16 mouse cellular contexts compared by ENCODE assay signal in genomic region chr1:43412825-43413224, GRCm38 (mm10). TPM values are rescaled to one million over a fixed set of nuclear protein-coding genes. Genes with fewer than 3 reads are reported as not detected.
DNase-seq lines count a peak whose midpoint lies in the region; ATAC-seq and TF ChIP-seq lines count a peak whose summit lies in the region.
"Had no signal": no experiment of that assay in that cellular context is flagged by ENCODE, and none has a peak within 500 bp of the region (broad histone marks: within the 10 kb centered on the region; RNA-seq: fewer than 3 reads in every experiment).

No protein-coding gene starts in this region.

- no peak overlapping the region for H3K4me3 ChIP-seq in liver, embryonic 14.5 days (ENCODE audit: insufficient read depth in 1 of 2, low read depth in 2 of 2, low read length in 2 of 2)
- no peak overlapping the region for H3K4me3 ChIP-seq in layer of hippocampus, adult 2 months
- H3K4me3 ChIP-seq: forebrain, embryonic 15.5 days had no signal

- H3K4me1 ChIP-seq in liver, embryonic 14.5 days (replicated peaks; ENCODE audit: control insufficient read depth in 2 of 2, insufficient read depth in 2 of 2, low read length in 1 of 2), result peaks cover 49 to 54% of the 10 kb centered on the region in 2 experiments
- H3K4me1 ChIP-seq: forebrain, embryonic 15.5 days had no signal

- H3K9me3 ChIP-seq in liver, embryonic 14.5 days (ENCODE audit: control insufficient read depth, low read length), result no peaks in the 10 kb centered on the region
- H3K9me3 ChIP-seq: forebrain, embryonic 15.5 days had no signal

- H3K9ac ChIP-seq in liver, embryonic 14.5 days (replicated peaks), result peak overlapping the region; percentile 50
- H3K9ac ChIP-seq: forebrain, embryonic 15.5 days had no signal

- WGBS in liver, embryonic 14.5 days (ENCODE audit: insufficient replicate concordance), result 11% methylated on average over 3 of the region's 3 CpGs

- no peaks in the 10 kb centered on the region for H3K27me3 ChIP-seq in liver, embryonic 14.5 days (ENCODE audit: control insufficient read depth, insufficient read depth, low read length)
- H3K27me3 ChIP-seq: forebrain, embryonic 15.5 days had no signal

- no peaks in the 10 kb centered on the region for H3K36me3 ChIP-seq in liver, embryonic 14.5 days (replicated peaks; ENCODE audit: control insufficient read depth, insufficient read depth, low read depth)
- H3K36me3 ChIP-seq: forebrain, embryonic 15.5 days had no signal

- peak overlapping the region; percentile 63 for H3K4me2 ChIP-seq in liver, embryonic 14.5 days (ENCODE audit: low read depth)
- H3K4me2 ChIP-seq: forebrain, embryonic 15.5 days had no signal

- ATAC-seq in liver, embryonic 14.5 days (ENCODE audit: insufficient read depth), result peak; percentile 41
- ATAC-seq: forebrain, embryonic 15.5 days; intestine, postnatal 0 days had no signal

- peak; percentile 19; the same call in 1 of the 2 replicates for TF ChIP-seq EP300 in liver, embryonic 14.5 days (IDR thresholded peaks at IDR 0.05; ENCODE audit: low read depth)

- no peak for TF ChIP-seq CTCF in liver, embryonic 14.5 days (IDR thresholded peaks at IDR 0.05; ENCODE audit: low read depth)
- TF ChIP-seq CTCF in layer of hippocampus, adult 2 months (conservative IDR thresholded peaks at IDR 0.05), result no peak

- DNase-seq in 3T3-L1 (ENCODE audit: low read depth, low spot score), result peak; percentile 32
- peak; percentile 8 for DNase-seq in CD4-positive helper T cell, adult 2 months (ENCODE audit: low read depth, low spot score)
- DNase-seq in c-Kit-positive CD71-positive TER-119-negative erythroid progenitor cells, embryonic 14.5 days (ENCODE audit: low read depth), result peak; percentile 53
- DNase-seq in liver, embryonic 14.5 days (ENCODE audit: low read depth in 3 of 3, low spot score in 3 of 3), result peak; percentile 57 to 59 (median 57)
- DNase-seq in spleen, postnatal 10 days (ENCODE audit: low spot score in 2 of 2), result no peak
- DNase-seq in lung, postnatal 4 days, result no peak
- no peak for DNase-seq in layer of hippocampus, adult 2 months (ENCODE audit: low spot score in 2 of 2)
- DNase-seq: adrenal gland, adult 8-10 months; cerebellum, adult 9-10 months; kidney, postnatal 14 days; lung, postnatal 36 days; midbrain, embryonic 14.5 days; right cerebral cortex, postnatal 25 days; thymus, adult 18-20 months had no signal

- H3K27ac ChIP-seq in liver, embryonic 14.5 days, result peak overlapping the region; percentile 94
- no peak overlapping the region for H3K27ac ChIP-seq in layer of hippocampus, adult 2 months
- H3K27ac ChIP-seq: forebrain, embryonic 15.5 days had no signal

RNA-seq across cellular contexts. Expression of gene Nck2, which starts 31.6 kb away (rescaled TPM):
- polyA plus RNA-seq in liver, embryonic 14.5 days (2012; rRNA removed), result 8.4 and 9.2 TPM in 2 replicates
- 9.0 and 10.5 TPM in 2 replicates for polyA plus RNA-seq in liver, embryonic 14.5 days (2014; fragmentation: Nextera tagmentation; extraction: Ambion mirVana)
- total RNA-seq in layer of hippocampus, adult 2 months (2021), result 10 to 100 TPM; 55.6 to 56.3 TPM

Comparison
In these comparisons a context has a peak if more than half of its experiments do, and no peak if none do; other contexts are left out.
1. DNase-seq: peak in 3T3-L1 (single experiment), CD4-positive helper T cell, adult 2 months (single experiment), c-Kit-positive CD71-positive TER-119-negative erythroid progenitor cells, embryonic 14.5 days (single experiment) and liver, embryonic 14.5 days (3 of 3); none in spleen, postnatal 10 days (0 of 2), lung, postnatal 4 days (0 of 2) and layer of hippocampus, adult 2 months (0 of 2).